Mouse (Mus musculus) ES-E14 (cell line): ENCODE results near the gene Pygm.

Source experiments
- CHD2 ChIP-seq: IDR thresholded peaks from 2 replicates; pipeline ENCODE4 v1.6.1; 2014; ENCODE audit warnings: mild to moderate bottlenecking, low read depth, low read length, inconsistent platforms
- HCFC1 ChIP-seq: IDR thresholded peaks from 2 replicates; pipeline ENCODE4 v1.6.1; 2012; ENCODE audit warnings: low read length, inconsistent platforms, borderline replicate concordance; ENCODE audit not compliant: insufficient read depth
- ZC3H11A ChIP-seq: IDR thresholded peaks from 2 replicates; pipeline ENCODE4 v1.6.1; 2012; ENCODE audit warnings: low read depth, mild to moderate bottlenecking, inconsistent platforms, low read length, borderline replicate concordance
- ZNF384 ChIP-seq: IDR thresholded peaks from 2 replicates; pipeline ENCODE4 v1.6.1; 2012; ENCODE audit warnings: low read depth, low read length, inconsistent platforms

DNA sequence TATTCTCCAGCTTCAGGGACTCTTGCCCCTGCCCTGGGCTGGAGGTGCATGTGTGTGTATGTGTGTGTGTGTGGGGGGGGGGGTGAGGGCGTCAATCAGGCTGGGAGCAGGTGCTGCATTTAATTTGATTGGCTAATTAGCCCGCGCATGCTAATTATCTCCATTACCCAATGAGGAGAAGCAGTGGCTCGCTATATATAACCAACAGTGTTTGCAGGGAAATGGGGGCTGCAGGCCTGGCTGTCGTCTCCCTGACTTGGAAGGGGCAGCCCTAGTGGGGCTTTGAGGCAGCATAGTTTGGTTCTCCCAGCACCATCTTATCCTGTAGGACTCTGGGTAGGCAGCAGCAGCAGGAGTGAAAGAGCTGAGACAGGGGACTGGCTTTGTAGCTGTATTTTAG, 41.4 kb downstream of the Pygm start:
- TF ChIP-seq ZNF384 (no peak), ZC3H11A (no peak), CHD2 (no peak), HCFC1 (no peak)
